Mouse (Mus musculus) midbrain, embryonic 10.5 days (tissue): Measurements from ENCODE around the gene 2010005H15Rik. TPM values are rescaled to one million over a fixed set of nuclear protein-coding genes. Genes with fewer than 3 reads are reported as not detected.

Source experiments
- polyA plus RNA-seq: library from polyadenylated mRNA; unstranded; fragments of >200 nt; fragmentation: Nextera tagmentation; extraction: Ambion mirVana; gene quantifications from 2 replicates; pipeline ENCODE4 v1.2.1, GENCODE M21; 2016

The 2010005H15Rik gene
- polyA plus RNA-seq, 1 experiment from 2014 or later = not detected

Other genes with a start within 250 kb of the 2010005H15Rik start
- 76.4 and 77.0 TPM in 2 replicates for gene Kpna1, start 242.7 kb upstream of the 2010005H15Rik start, polyA plus RNA-seq
- 8.8 and 10.6 TPM in 2 replicates for gene Wdr5b, start 180.3 kb upstream of the 2010005H15Rik start, polyA plus RNA-seq
- gene Fam162a, start 149.9 kb upstream of the 2010005H15Rik start, polyA plus RNA-seq = 277 and 355 TPM in 2 replicates
- gene Ccdc58, start 149.8 kb upstream of the 2010005H15Rik start, polyA plus RNA-seq = 79.9 and 103 TPM in 2 replicates
- 0.10 TPM in 1 of 2 replicates, not detected in the other for gene Csta1, start 90.2 kb upstream of the 2010005H15Rik start, polyA plus RNA-seq
- gene Stfa2l1, start 64.7 kb upstream of the 2010005H15Rik start, polyA plus RNA-seq = not detected in 2 replicates
- not detected in 2 replicates for gene Gm5483, start 37.3 kb upstream of the 2010005H15Rik start, polyA plus RNA-seq
- gene Gm5416, start 11.1 kb upstream of the 2010005H15Rik start, polyA plus RNA-seq = not detected in 2 replicates
- 0.32 and 0.86 TPM in 2 replicates for gene Stfa1, start 55.5 kb downstream of the 2010005H15Rik start, polyA plus RNA-seq
- not detected in 2 replicates for gene BC117090, start 112.9 kb downstream of the 2010005H15Rik start, polyA plus RNA-seq
- gene BC100530, start 146.3 kb downstream of the 2010005H15Rik start, polyA plus RNA-seq = 0.30 TPM in 1 of 2 replicates, not detected in the other
- gene Stfa2, start 187.0 kb downstream of the 2010005H15Rik start, polyA plus RNA-seq = not detected in 2 replicates
- not detected in 2 replicates for gene Stfa3, start 233.9 kb downstream of the 2010005H15Rik start, polyA plus RNA-seq